Mouse (Mus musculus) embryonic facial prominence, embryonic 12.5 days (tissue): ENCODE measurements around the gene Sox21. TPM values are rescaled to one million over a fixed set of nuclear protein-coding genes. Genes with fewer than 3 reads are reported as not detected.

Source experiments
- ATAC-seq: fragments of 200-750 bp; cut with Nextera tagmentation; 2 replicates; pipeline ENCODE4 v1.8.0; 2017; ENCODE audit not compliant: insufficient number of reproducible peaks, insufficient read depth, low FRiP score, low TSS enrichment
- H3K27ac ChIP-seq: fragments of 300-500 bp; sonication (generic); 2 replicates; pipeline ENCODE4 v1.5.1; 2016; ENCODE audit warnings: mild to moderate bottlenecking
- H3K27me3 ChIP-seq: fragments of 300-500 bp; sonication (generic); 2 replicates; pipeline ENCODE4 v1.6.1; 2016; ENCODE audit warnings: mild to moderate bottlenecking, moderate library complexity
- H3K36me3 ChIP-seq: fragments of 300-500 bp; sonication (generic); 2 replicates; pipeline ENCODE4 v1.6.1; 2016; ENCODE audit warnings: mild to moderate bottlenecking
- H3K4me1 ChIP-seq: fragments of 300-500 bp; sonication (generic); 2 replicates; pipeline ENCODE4 v1.6.1; 2016
- H3K4me2 ChIP-seq: fragments of 300-500 bp; sonication (generic); replicated peaks from 2 replicates; pipeline ENCODE4 v1.6.1; 2016; ENCODE audit warnings: mild to moderate bottlenecking, moderate library complexity
- H3K4me3 ChIP-seq: fragments of 300-500 bp; sonication (generic); 2 replicates; pipeline ENCODE4 v1.5.1; 2016; ENCODE audit warnings: mild to moderate bottlenecking
- H3K9ac ChIP-seq: fragments of 300-500 bp; sonication (generic); 2 replicates; pipeline ENCODE4 v1.6.1; 2016; ENCODE audit warnings: mild to moderate bottlenecking, moderate library complexity
- H3K9me3 ChIP-seq: fragments of 300-500 bp; sonication (generic); 2 replicates; pipeline ENCODE4 v1.6.1; 2016; ENCODE audit warnings: mild to moderate bottlenecking, moderate library complexity
- WGBS: fragments of 180-500 bp; shearing (Covaris S2); methylation state at CpG from one replicate; pipeline ENCODE4 v1.1.7; 2016; 5-methylcytosine and 5-hydroxymethylcytosine counted together
- polyA plus RNA-seq: library from polyadenylated mRNA; unstranded; fragments of >200 nt; fragmentation: Nextera tagmentation; extraction: Ambion mirVana; gene quantifications from 2 replicates; pipeline ENCODE4 v1.2.1, GENCODE M21; 2016

Gene Sox21
- polyA plus RNA-seq, 1 experiment from 2014 or later = 3.5 TPM

DNA sequence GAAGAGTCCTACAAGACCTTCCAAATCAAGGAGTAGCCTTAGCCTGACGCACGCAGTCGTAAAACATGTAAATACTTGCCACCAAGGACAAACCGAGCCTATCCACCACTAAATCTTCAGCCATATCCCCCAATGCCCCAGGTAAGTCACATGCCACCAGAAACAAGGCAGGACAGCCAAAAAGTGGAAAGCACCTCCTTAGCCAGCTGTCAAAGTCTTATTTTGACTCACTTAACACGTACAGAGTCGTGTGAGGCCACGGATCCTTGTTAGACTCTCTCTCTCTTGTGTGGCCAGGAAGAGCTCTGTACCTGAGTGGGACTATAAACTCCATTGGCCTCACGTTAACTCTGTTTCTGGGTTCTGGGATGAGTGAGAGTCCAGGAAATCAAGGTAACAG lies 20.0 kb downstream of the Sox21 start:
- Histone ChIP-seq H3K4me2 (no peak overlapping the region), H3K9ac (no peak overlapping the region), H3K27ac (no peak overlapping the region), H3K9me3 (no peaks in the 10 kb centered on the region), H3K27me3 (peaks cover 5% of the 10 kb centered on the region), H3K36me3 (no peaks in the 10 kb centered on the region), H3K4me3 (no peak overlapping the region), H3K4me1 (no peaks in the 10 kb centered on the region)
- ATAC-seq = no peak
- 92% methylated on average over 8 of the region's 8 CpGs for WGBS

DNA sequence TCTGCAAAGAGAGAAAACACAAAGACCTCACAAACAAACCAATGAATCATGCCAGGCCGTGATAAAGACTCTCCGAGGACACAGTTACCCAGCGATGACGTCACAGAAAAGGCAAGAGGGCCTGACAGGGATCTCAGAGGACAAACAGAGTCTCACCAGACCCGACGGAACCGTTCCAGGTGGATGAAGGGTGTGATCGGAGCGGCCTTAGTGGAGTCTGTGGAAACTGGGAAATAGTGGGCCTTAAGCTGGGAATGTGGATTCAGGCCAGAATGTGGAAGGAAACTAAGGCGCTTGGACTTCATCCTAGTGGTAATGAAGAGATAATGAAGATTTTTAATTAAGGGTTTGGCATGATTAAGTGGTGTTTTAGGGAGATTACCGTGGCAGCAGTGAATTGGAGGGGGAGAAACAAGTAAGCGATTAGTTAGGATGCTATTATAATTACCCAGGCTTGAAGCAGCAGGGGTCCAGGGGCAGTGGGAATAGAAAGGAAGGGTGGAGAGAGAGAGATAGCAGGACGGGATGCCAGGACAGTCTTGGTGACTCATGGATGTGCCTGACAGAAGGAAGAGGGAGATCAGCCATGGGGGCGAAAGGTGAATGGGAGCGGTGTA lies 24.5 kb downstream of the Sox21 start:
- Histone ChIP-seq H3K4me3 (no peak overlapping the region), H3K27ac (no peak overlapping the region), H3K36me3 (no peaks in the 10 kb centered on the region), H3K4me2 (no peak overlapping the region), H3K9me3 (no peaks in the 10 kb centered on the region), H3K27me3 (peaks cover 4% of the 10 kb centered on the region; the same call in 1 of the 2 replicates), H3K9ac (no peak overlapping the region), H3K4me1 (no peaks in the 10 kb centered on the region)
- no peak for ATAC-seq
- WGBS = 81% methylated on average over 15 of the region's 15 CpGs

DNA sequence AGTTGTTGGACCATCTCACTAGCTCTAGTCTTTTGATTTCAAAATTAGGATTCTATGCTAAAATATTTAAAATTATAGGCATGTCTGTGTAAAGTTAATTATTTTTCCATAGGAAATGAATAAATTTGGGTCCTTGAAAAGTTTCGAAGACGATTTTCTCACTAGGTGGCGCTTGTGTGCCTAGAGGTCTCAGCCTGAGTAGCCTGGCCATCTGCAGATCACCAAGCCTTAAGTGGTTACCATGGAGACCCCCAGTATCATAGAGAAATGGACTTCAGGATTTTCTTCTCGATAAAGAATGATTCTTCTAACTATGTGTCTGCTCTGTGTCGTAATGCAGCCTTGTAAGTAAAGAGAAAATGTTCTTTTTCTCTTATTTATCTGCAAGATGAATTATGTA lies 27.2 kb downstream of the Sox21 start:
- 21% methylated on average over 5 of the region's 5 CpGs for WGBS
- Histone ChIP-seq H3K9ac (no peak overlapping the region), H3K27me3 (peaks cover 4% of the 10 kb centered on the region; the same call in 1 of the 2 replicates), H3K4me2 (no peak overlapping the region), H3K4me1 (no peaks in the 10 kb centered on the region), H3K36me3 (no peaks in the 10 kb centered on the region), H3K4me3 (no peak overlapping the region), H3K9me3 (no peaks in the 10 kb centered on the region), H3K27ac (no peak overlapping the region)
- no peak for ATAC-seq

DNA sequence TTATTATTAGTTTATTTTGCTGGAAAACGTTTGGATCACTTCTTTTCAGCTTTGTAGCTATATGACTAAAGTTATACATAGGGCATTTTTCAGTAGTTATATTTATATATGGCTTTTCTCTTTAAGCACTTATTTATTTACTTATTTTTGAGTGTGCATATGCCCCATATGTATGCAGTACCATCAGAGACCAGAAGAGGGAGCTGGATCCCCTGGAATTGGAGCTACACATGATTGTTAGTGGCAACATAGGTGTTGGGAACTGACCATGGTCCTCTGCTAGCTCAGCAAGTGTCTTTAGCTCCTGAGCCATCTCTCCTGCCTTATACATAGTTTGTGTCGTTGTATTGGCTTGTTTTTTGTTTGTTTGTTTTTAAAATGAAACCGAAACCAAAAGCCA lies 29.5 kb downstream of the Sox21 start:
- Histone ChIP-seq H3K9ac (no peak overlapping the region), H3K9me3 (0 out of 2 replicates have a peak, but pooled peaks cover 3% of the 10 kb centered on the region), H3K4me3 (no peak overlapping the region), H3K4me1 (no peaks in the 10 kb centered on the region), H3K4me2 (no peak overlapping the region), H3K27ac (no peak overlapping the region), H3K36me3 (no peaks in the 10 kb centered on the region), H3K27me3 (0 out of 2 replicates have a peak, but pooled peaks cover 4% of the 10 kb centered on the region)
- no peak for ATAC-seq
- WGBS = 87% methylated on average over 3 of the region's 3 CpGs

DNA sequence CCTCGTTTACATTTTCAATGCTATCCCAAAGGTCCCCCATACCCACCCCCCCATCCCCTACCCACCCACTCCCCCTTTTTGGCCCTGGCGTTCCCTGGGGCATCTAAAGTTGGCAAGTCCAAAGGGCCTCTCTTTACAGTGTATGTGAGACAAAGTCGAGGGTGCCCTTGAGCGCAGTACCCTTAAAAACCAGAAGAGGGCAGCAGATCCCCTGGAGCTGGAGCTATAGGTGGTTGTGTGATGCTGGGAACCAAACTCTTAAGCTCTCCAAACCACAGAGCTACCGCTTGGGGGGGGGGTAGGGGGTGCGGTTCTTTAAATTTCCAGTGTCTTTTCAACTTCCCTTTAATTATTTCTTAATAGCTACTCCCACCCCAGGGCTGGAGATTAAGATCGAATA lies 33.8 kb downstream of the Sox21 start:
- Histone ChIP-seq H3K4me2 (no peak overlapping the region), H3K9ac (no peak overlapping the region), H3K4me3 (no peak overlapping the region), H3K27ac (no peak overlapping the region), H3K36me3 (no peaks in the 10 kb centered on the region), H3K27me3 (no peaks in the 10 kb centered on the region), H3K4me1 (no peaks in the 10 kb centered on the region), H3K9me3 (0 out of 2 replicates have a peak, but pooled peaks cover 3% of the 10 kb centered on the region)
- WGBS = 83% methylated on average over 7 of the region's 7 CpGs
- ATAC-seq = no peak

DNA sequence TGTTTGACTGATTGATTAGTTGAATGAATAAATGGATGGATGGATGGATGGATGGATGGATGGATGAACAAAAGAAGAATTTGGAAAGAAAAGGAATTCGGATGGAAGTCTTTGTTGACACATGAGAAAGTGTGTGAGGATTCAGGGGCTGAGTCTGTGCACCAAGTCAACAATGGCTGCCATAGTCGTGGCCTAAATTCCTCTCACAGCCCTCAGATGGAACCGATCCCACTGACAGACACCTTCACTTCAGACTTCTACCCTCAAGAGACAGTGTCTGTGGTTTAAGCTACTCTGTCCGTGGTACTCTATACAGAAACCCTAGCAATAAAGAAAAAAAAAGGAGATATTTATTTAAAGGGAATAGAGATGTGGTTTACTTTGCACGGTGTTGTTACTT lies 34.8 kb downstream of the Sox21 start:
- WGBS = 83% methylated on average over 5 of the region's 5 CpGs
- H3K27me3 ChIP-seq = no peaks in the 10 kb centered on the region
- H3K27ac ChIP-seq = no peak overlapping the region
- H3K4me2 ChIP-seq = no peak overlapping the region
- H3K9me3 ChIP-seq = 0 out of 2 replicates have a peak, but pooled peaks cover 3% of the 10 kb centered on the region
- H3K4me1 ChIP-seq = no peaks in the 10 kb centered on the region
- no peak overlapping the region for H3K4me3 ChIP-seq
- ATAC-seq = no peak
- no peak overlapping the region for H3K9ac ChIP-seq
- no peaks in the 10 kb centered on the region for H3K36me3 ChIP-seq

DNA sequence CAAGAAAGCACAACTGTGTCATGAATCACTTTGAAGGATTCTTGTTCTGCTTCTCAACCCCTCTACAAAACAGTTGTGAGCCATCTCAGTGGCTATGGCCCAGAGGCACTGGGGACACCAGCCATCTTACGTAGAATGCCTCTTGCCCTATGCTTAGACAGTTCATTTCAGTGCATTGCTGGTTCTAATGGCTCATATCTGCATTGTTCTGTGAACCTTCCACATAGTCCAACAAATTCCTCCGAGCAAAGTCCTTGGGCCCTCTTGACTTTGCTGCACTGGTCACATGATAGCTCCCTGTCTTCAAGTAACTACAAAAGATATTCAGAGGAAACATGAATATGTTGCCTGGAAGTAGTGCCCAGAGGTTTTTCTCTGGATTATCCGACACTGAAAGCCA lies 36.1 kb downstream of the Sox21 start:
- WGBS = 89% methylated on average over 3 of the region's 3 CpGs
- no peak for ATAC-seq
- Histone ChIP-seq H3K4me2 (no peak overlapping the region), H3K27me3 (no peaks in the 10 kb centered on the region), H3K9me3 (0 out of 2 replicates have a peak, but pooled peaks cover 3% of the 10 kb centered on the region), H3K36me3 (no peaks in the 10 kb centered on the region), H3K4me3 (no peak overlapping the region), H3K4me1 (no peaks in the 10 kb centered on the region), H3K27ac (no peak overlapping the region), H3K9ac (no peak overlapping the region)

DNA sequence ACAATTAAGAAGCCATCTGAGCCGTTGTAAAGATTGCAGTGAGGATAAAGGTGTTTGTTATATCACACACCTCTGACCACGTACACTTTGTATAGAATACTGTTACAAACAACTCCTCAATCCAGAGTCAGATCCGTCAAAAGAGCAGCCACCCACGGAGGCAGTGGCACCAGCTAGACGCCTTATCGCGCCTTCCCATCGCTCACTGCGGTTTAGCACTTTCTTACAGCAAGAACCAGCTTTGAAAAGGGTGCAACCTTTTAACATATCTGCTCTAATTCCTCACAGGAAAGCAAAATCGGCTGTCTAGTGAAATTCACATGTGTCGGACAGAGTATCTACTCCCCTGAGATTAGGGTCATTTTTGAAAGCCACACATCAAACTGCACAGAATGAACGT lies 39.8 kb downstream of the Sox21 start:
- Histone ChIP-seq H3K4me1 (no peaks in the 10 kb centered on the region), H3K4me3 (no peak overlapping the region), H3K9ac (no peak overlapping the region), H3K27ac (no peak overlapping the region), H3K9me3 (no peaks in the 10 kb centered on the region), H3K27me3 (peaks cover 10% of the 10 kb centered on the region; the same call in 1 of the 2 replicates), H3K4me2 (no peak overlapping the region), H3K36me3 (no peaks in the 10 kb centered on the region)
- WGBS = 67% methylated on average over 12 of the region's 12 CpGs
- ATAC-seq = no peak

DNA sequence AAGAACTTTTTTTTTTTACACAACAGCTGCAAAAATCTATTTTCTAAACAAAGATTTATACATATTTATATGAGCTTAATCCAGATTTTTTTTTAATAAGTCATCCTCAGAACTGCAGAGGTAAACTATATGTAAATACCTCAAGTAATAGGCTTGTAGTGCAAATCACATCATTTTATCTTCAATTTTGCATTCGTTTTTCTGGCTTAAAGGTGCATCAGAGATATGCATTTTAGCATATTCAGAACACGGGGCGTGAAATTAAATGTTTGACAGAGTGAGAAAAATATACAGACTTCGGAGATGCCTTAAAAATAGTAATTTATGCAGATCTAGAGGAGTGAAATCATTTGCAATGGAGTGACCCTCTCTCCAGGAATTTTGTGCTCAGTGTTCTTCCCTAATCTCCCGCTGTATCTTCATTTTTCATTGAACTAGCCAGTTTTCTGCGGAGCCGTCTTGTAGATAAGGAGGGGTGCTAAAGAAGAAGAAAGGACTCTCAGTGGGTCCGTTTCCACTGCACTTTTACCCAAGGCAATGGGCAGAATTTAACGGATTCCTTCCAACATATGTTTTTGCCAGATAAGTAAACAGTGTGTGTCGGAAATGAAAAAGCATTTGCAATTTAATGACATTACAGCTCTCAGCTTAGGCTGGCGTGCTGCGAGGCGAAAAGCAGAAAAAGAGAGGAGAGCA lies 42.5 kb downstream of the Sox21 start:
- 65% methylated on average over 13 of the region's 13 CpGs for WGBS

DNA sequence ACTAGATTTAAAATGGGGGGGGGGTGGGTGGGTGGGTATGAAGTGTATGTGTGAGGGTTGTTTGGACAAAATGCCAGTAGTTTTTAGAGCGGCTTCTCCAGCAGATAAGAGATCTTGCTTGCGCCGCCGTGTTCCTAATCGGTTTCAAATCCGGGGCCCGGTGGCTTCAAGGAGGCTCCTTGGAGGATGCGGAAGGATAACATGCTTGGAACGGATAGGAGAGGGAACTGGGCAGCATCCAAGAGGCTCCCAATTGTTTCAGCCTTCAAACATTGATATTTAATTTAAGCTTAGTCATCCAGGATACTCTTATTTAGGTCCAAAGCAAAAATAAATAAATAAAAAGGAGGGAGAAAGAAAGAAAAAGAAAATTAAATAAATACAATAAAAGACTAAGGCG lies 43.2 kb downstream of the Sox21 start:
- Histone ChIP-seq H3K9me3 (no peaks in the 10 kb centered on the region), H3K27me3 (peaks cover 14% of the 10 kb centered on the region; the same call in 1 of the 2 replicates), H3K27ac (no peak overlapping the region)

More for the DNA sequence above, 42.5 kb downstream of the Sox21 start:
- peaks cover 14% of the 10 kb centered on the region; the same call in 1 of the 2 replicates for H3K27me3 ChIP-seq
- H3K36me3 ChIP-seq = no peaks in the 10 kb centered on the region
- no peaks in the 10 kb centered on the region for H3K4me1 ChIP-seq
- H3K4me2 ChIP-seq = no peak overlapping the region
- ATAC-seq = no peak
- H3K9me3 ChIP-seq = no peaks in the 10 kb centered on the region
- no peak overlapping the region for H3K9ac ChIP-seq
- H3K27ac ChIP-seq = no peak overlapping the region
- no peak overlapping the region for H3K4me3 ChIP-seq

DNA sequence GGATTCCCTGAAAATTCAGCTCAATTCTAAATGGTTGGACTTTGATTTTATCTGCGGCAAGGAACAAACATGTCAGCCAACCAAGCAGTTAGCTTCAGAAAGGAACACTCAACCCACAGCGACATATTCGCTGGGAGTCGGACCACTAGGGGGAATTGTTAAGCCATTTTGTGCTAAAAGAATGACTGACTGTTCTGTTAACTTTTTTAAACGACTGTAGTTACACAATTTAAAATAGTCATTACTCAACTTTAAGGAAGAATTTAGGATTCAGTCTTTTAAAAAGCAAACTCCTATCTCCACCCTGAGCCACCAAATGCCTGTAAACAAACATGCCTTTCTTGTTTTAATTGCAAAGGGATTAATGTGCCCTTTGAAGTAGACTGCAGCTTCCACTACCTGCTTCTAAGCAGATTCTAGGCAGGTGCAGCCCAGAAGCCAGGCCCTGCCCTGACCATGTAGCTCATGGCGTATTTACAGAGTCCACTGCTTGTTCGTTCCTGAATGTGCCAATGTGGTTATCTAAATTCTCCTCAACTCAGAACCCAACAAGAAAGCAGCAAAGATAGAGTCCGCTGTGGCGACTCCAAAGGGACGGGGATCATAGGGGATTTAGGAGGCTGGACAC lies 43.7 kb downstream of the Sox21 start:
- H3K9ac ChIP-seq = no peak overlapping the region
- WGBS = 32% methylated on average over 10 of the region's 10 CpGs
- no peak overlapping the region for H3K4me2 ChIP-seq
- H3K27ac ChIP-seq = no peak overlapping the region
- H3K4me1 ChIP-seq = no peaks in the 10 kb centered on the region
- no peak for ATAC-seq
- no peaks in the 10 kb centered on the region for H3K9me3 ChIP-seq
- no peaks in the 10 kb centered on the region for H3K36me3 ChIP-seq
- H3K4me3 ChIP-seq = no peak overlapping the region
- peaks cover 14% of the 10 kb centered on the region; the same call in 1 of the 2 replicates for H3K27me3 ChIP-seq

More for the DNA sequence above, 43.2 kb downstream of the Sox21 start:
- Histone ChIP-seq H3K4me2 (no peak overlapping the region), H3K9ac (no peak overlapping the region), H3K4me3 (no peak overlapping the region), H3K4me1 (no peaks in the 10 kb centered on the region), H3K36me3 (no peaks in the 10 kb centered on the region)
- 34% methylated on average over 10 of the region's 10 CpGs for WGBS
- no peak for ATAC-seq

DNA sequence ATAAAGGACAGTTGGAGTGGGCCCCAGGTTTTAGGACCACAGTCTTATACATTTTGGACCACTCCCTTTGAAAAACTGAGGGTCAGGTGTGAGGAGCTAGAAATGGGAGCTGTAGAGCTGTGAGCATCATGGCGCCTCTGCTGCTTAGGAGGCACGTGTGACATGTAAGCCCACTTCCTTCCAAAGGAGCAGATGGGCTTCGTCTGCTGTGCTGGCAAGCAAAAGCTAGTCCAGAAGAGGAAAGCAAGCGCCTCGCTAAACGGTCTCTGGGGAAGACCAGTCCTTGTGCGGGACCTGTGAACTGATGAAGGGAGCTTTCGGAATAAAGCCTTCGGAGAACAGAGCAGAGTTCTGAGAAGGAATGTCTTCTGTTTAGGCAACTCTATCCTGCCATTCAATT lies 45.4 kb downstream of the Sox21 start:
- H3K36me3 ChIP-seq = no peaks in the 10 kb centered on the region
- no peaks in the 10 kb centered on the region for H3K9me3 ChIP-seq
- no peak for ATAC-seq
- peaks cover 14% of the 10 kb centered on the region; the same call in 1 of the 2 replicates for H3K27me3 ChIP-seq
- no peak overlapping the region for H3K4me3 ChIP-seq
- H3K4me2 ChIP-seq = no peak overlapping the region
- H3K9ac ChIP-seq = no peak overlapping the region
- 77% methylated on average over 9 of the region's 9 CpGs for WGBS
- no peak overlapping the region for H3K27ac ChIP-seq
- H3K4me1 ChIP-seq = no peaks in the 10 kb centered on the region
